Mouse (Mus musculus): ENCODE data around the gene Gan.

Gan gene

GRCm38 (mm10) chr8:117253390-117254269 lies 95.7 kb downstream of the Gan start:
- DNase-seq (ENCODE audit: low spot score): no peak

GRCm38 (mm10) chr8:117254496-117254895 lies 96.6 kb downstream of the Gan start:
- no peak for DNase-seq (ENCODE audit: low spot score)

DNA sequence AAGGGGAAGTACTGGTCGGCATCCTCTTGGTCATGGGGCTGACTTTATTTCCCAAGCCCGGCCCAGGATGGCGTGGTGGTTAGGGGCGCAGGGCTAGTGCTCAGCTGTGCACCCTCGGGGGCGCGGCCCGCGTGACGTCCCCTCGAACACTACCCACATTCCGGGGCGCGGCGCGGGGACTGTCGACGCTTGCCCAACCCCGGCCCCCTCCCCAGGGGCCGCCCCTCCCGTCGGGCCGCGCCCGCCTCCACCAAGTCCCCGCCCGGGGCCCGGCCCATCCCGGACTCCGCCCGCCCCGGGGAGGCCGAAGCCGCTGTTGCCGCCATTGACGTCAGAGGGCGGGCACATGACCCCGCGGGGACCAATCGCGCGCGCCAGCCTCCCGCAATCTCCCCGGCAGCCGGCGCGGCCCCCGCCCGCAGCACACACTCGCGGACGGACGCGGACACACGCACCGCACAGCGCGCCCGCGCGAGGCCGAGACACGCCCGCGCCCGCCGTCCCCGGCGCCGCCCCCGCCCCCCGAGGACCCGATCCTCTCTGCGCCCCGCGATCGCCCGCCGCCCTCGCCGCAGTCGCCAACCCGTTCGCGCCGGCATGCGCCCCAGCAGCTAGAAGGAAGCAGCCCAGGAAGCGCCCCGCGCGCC lies 98.5 kb downstream of the Gan start:
- DNase-seq (ENCODE audit: low spot score): peak; percentile 82

DNA sequence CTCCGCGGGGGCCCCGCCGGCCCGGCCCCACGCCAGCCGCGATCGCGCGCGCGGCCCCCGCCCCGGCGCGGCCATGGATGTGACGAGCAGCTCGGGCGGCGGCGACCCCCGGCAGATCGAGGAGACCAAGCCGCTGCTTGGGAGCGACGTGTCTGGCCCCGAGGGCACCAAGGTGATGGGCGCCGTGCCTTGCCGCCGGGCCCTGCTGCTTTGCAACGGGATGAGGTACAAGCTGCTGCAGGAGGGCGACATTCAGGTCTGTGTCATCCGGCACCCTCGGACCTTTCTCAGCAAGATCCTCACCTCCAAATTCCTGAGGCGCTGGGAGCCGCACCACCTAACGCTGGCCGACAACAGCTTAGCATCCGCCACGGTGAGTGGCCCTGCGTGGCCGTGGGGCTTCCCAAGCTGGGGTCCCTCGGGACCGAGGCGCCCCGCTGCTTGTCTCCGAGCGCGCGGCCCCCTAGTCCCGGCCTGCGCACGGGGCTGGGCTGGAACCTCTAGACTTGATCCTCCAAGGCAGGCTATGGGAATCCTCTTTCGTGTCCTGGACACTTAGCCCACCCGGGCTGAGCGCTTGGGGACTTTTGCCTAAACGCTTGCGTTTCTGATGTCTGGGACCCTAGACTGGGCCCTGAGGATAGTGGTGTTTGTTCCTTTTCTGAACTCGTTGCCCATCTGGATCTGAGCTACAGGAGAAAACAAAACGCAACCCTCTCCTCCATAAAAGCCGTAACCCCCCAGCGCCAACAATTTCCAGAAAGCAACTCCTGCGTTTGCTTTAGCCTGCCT lies 99.3 kb downstream of the Gan start, which contains the start of gene Cmip:
TSS of gene Cmip (plus strand) at position 36 of the 792 bp plus-strand sequence.
- DNase-seq (ENCODE audit: low spot score): no peak

DNA sequence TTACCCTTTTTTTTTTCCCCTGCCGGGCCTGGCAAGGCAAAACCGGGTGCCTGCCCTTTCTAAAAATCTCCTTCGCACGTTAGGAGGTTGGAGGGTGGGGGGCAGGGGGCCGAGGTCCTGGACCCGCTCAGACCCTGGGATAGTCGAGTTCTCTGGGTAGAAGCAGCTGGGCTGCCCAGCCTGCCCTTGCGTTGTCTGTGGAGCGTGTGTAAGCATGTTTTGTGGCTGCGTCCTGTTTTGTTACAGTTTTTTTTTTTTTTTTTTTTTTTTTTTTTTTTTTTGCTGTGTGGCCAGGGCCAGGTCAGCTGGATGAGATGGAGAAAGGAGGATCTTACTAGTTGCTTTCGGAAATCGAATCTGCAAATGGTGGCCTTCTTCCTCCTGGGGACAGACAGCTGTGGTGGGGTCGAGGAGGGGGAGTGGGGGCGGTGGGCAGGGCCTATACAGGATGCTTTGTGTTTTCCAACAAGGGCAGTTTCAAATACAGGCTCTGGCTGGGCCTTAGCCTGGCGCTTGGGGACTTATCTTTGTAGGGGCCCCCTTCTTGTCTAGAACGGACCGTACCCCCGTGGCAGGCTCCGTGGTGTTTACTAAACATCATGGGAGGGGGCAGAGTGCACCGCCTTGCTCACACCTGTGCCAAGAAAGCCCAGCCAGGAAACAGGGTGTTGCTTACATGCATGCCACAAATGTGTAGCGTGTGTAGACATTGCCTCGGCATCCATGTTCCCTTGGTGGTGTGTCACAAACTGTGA lies 100.1 kb downstream of the Gan start:
- no peak for DNase-seq (ENCODE audit: low spot score)

- no peak for DNase-seq (ENCODE audit: low spot score)
Observed at GRCm38 (mm10) chr8:117258576-117259040, 100.7 kb downstream of the Gan start.

DNA sequence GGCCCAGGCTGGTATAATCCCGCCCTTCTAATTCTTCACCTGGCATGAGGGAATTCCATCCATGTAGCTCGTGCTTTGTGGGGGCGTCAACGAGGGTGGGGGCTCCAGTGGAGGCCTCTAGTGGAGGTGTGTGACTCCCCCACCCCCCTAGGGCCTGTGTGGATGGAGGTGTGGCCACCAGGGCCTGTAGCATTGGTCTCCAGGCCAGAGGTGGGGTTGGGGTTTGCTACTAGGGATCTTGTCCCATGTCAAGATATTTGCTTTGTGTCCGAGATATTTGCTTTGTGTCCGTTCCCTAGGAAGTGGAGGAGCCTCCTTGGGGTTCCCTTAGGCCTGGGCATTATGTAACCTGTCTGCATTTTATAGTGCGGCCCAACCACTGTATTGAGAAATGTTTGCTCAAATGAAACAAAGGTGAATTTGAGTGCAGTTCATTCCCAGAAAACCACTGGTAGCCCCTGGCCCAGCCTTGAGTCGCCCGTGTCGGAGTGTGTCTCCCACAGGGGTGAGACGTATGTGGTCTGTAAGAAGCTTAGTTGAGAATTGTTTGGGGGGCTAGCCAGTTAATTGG lies 101.6 kb downstream of the Gan start:
- no peak for DNase-seq (ENCODE audit: low spot score)

DNA sequence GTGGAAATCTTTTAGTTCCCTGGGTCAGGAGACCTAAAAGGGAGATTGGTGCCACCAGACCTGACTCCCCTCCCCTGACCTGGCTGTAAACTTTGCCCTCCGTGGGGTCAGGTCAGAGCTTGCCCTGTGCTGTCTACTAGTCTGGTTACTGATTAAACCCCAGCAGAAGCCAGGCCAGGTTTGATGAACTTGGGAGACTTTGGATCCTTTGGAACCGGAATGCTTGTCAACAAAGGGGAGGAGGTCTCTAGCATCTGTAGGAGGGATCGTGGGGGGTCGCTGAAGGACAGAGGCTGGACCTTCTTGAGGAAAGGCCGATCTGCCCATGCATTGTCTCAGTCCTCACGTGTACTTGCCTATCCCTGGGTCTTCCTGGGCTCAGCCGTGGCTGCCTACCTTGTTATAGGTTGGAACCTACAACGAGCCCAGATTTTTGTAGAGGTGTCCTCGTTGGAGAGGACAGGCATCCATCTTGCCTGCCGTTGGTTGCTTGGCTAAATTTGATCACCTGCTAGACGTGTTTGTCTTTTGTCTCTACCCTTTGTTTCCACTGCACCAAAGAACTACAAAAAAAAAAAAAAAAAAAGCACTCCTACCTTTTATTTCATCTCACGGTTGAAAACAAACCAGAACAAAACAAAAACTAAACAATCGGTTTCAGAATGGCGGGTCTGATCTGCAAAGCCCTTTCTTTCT lies 102.4 kb downstream of the Gan start:
- DNase-seq (ENCODE audit: low spot score): no peak

DNA sequence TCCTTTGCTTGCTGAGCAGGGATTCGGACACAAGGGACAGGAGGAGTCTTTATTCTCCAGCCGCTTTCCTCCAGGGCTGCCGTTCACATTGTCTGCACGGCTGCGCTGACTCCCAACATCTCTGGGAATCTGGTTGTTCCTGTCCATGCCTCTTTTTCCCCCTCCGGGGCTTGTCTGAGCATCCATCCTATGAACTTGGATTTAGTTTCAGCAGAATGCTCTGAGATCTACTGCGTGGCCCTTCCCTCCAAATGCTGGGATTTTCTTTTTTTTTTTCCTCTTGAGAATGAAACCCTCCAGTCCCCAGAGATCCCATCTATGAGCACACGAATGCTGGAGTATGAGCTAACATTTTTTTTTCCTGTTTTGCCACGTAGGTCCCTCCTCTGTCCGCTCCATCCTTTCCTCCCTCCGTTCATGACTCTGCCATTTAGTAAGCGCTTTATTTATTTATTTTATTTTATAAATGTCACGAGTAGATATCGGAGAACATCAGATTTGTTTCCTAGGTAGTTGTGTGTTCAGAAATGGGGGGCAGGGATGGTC lies 103.1 kb downstream of the Gan start:
- DNase-seq (ENCODE audit: low spot score): no peak

- no peak for DNase-seq (ENCODE audit: low spot score)
Observed at GRCm38 (mm10) chr8:117261702-117262101, 103.8 kb downstream of the Gan start.

- DNase-seq (ENCODE audit: low spot score): no peak
Observed at GRCm38 (mm10) chr8:117262685-117263084, 104.8 kb downstream of the Gan start.

GRCm38 (mm10) chr8:117263442-117263841 lies 105.5 kb downstream of the Gan start:
- no peak for DNase-seq (ENCODE audit: low spot score)

DNA sequence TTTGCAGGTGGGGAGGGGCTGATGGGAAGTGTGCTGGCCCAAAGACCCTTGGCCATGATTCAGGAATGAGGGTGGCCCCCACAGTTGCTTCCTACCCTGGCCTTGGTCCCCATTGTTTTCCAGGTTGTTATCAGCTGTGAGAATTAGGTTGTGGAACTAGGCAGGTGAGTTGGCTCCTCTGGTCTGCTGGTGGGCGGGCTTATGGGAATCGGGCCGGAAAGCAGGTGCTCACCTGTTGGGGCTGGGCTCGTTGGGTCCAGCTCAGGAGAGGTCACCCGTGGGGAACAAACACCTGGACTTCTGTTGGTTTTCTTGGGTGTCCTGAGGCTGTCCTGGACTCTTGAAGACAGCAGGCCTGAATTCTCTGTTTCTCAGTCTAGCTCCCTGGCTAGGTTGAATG lies 107.1 kb downstream of the Gan start:
- no peak for DNase-seq (ENCODE audit: low spot score)
